Mouse (Mus musculus) liver, postnatal 0 days (tissue): Measurements from ENCODE around the gene Trmt44. TPM values are rescaled to one million over a fixed set of nuclear protein-coding genes. Genes with fewer than 3 reads are reported as not detected.

ENCODE experiments used
- ATAC-seq: fragments of 200-750 bp; cut with Nextera tagmentation; 2 replicates; pipeline ENCODE4 v1.8.0; 2017; ENCODE audit warnings: mild to moderate bottlenecking, moderate library complexity
- DNase-seq: peaks from one replicate; pipeline ENCODE4 v3.0.0-alpha.2; 2016
- H3K27ac ChIP-seq: fragments of 300-500 bp; sonication (generic); 2 replicates; pipeline ENCODE4 v1.5.1; 2014; ENCODE audit warnings: antibody characterized with exemption, moderate library complexity, mild to moderate bottlenecking, low read depth
- H3K27me3 ChIP-seq: fragments of 300-500 bp; sonication (generic); 2 replicates; pipeline ENCODE4 v1.6.1; 2014; ENCODE audit warnings: low read length, control low read depth, mixed read lengths; ENCODE audit not compliant: insufficient read depth
- H3K36me3 ChIP-seq: fragments of 300-500 bp; sonication (generic); replicated peaks from 2 replicates; pipeline ENCODE4 v1.6.1; 2014; ENCODE audit warnings: mild to moderate bottlenecking, control low read depth, low read length, moderate library complexity, mixed read lengths; ENCODE audit not compliant: insufficient read depth
- H3K4me1 ChIP-seq: fragments of 300-500 bp; sonication (generic); 2 replicates; pipeline ENCODE4 v1.6.1; 2014; ENCODE audit warnings: antibody characterized with exemption, mild to moderate bottlenecking, control low read depth; ENCODE audit not compliant: insufficient read depth
- H3K4me2 ChIP-seq: fragments of 300-500 bp; sonication (generic); 2 replicates; pipeline ENCODE4 v1.6.1; 2014; ENCODE audit warnings: low read depth, mild to moderate bottlenecking, low read length, moderate library complexity, mixed read lengths
- H3K4me3 ChIP-seq: fragments of 300-500 bp; sonication (generic); 2 replicates; pipeline ENCODE4 v1.5.1; 2014; ENCODE audit warnings: low read depth, low read length
- H3K9ac ChIP-seq: fragments of 300-500 bp; sonication (generic); replicated peaks from 2 replicates; pipeline ENCODE4 v1.6.1; 2014; ENCODE audit warnings: mild to moderate bottlenecking, moderate library complexity
- H3K9me3 ChIP-seq: fragments of 300-500 bp; sonication (generic); 2 replicates; pipeline ENCODE4 v1.6.1; 2016; ENCODE audit warnings: mild to moderate bottlenecking, control low read depth, low read length, mixed read lengths
- CTCF ChIP-seq: sonication (generic); IDR thresholded peaks from 2 replicates; pipeline ENCODE4 v1.5.1; 2016; ENCODE audit warnings: antibody characterized with exemption, low read depth
- EP300 ChIP-seq: IDR thresholded peaks from 2 replicates; pipeline ENCODE4 v1.6.1; 2016; ENCODE audit warnings: antibody characterized with exemption, low read depth, mild to moderate bottlenecking
- WGBS: fragments of 180-500 bp; shearing (Covaris S2); extraction: QIAGEN DNeasy Blood & Tissue Kit; methylation state at CpG from one replicate; pipeline ENCODE4 v1.1.7; 2014; ENCODE audit not compliant: insufficient replicate concordance; 5-methylcytosine and 5-hydroxymethylcytosine counted together
- polyA plus RNA-seq: library from polyadenylated mRNA; unstranded; fragments of >200 nt; fragmentation: Nextera tagmentation; extraction: Ambion mirVana; gene quantifications from 2 replicates; pipeline ENCODE4 v1.2.1, GENCODE M21; 2015

Gene Trmt44
- polyA plus RNA-seq, 1 experiment from 2014 or later, result 1.7 TPM

DNA sequence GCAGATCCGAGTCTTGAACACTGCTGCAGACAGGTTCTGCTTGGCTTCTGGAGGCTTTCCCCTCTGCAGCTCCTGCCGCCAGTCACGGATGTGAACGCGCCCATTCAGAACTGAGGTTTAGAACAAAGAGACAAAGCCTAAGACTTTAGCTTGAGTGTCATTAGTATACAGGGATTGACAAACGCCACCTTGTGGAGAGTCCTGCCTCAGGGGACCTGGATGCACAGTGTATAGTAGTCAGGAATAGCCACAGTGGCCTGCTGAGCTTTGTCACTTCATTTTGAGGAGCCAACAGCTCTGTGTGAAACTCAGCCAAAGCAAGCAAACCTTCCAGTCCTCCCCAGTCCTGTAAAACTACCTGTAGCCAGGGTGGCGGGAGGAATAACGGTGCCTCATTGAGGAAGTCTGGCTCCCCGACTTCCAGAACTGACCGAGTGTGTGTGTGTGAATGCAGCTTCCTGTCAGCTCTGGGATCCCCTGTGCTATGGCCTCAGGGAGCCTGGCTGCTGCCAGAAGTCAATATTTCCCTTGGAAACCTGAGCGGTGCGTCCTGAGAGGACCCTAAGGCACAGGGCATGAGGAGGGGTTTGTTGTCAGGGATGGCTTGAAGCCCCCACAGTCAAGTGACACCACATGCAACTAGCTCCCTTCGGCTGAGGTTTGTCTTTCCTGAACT lies 16.8 kb downstream of the Trmt44 start:
- no peak for DNase-seq
- H3K4me2 ChIP-seq, result no peak overlapping the region

DNA sequence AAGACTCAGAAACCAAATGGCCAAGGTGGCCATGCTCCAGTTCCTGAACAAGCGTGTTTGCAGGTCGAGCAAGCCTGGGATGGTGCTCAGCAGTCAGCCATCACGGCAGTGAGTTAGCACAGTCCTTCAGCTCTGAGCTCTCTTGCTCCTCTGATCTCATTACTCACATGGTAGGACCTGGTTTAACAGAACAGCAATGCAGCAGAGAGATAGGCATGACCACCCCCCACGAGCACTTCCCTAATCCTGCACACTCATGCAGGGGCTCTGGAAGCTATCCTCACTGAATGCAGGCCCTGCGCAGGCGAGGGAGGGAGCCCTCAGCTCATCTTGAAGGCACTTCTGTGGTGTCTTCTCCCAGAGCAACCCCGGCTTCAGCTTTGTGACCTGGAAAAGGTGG lies 18.5 kb downstream of the Trmt44 start:
- H3K27ac ChIP-seq, result no peak overlapping the region
- DNase-seq (no peak), ATAC-seq (no peak)
- H3K4me2 ChIP-seq, result no peak overlapping the region
- no peaks in the 10 kb centered on the region for H3K27me3 ChIP-seq
- H3K9ac ChIP-seq, result no peak overlapping the region
- H3K4me1 ChIP-seq, result no peaks in the 10 kb centered on the region
- no peaks in the 10 kb centered on the region for H3K9me3 ChIP-seq
- TF ChIP-seq EP300 (no peak), CTCF (no peak)
- 82% methylated on average over 7 of the region's 7 CpGs for WGBS
- H3K36me3 ChIP-seq, result peaks cover 23% of the 10 kb centered on the region
- no peak overlapping the region for H3K4me3 ChIP-seq

More for the DNA sequence above, 16.8 kb downstream of the Trmt44 start:
- Histone ChIP-seq H3K9me3 (no peaks in the 10 kb centered on the region), H3K27ac (no peak overlapping the region), H3K9ac (no peak overlapping the region), H3K4me3 (no peak overlapping the region), H3K4me1 (no peaks in the 10 kb centered on the region), H3K36me3 (peaks cover 38% of the 10 kb centered on the region), H3K27me3 (no peaks in the 10 kb centered on the region)
- ATAC-seq, result no peak
- 76% methylated on average over 13 of the region's 13 CpGs for WGBS
- TF ChIP-seq CTCF (peak; percentile 47), EP300 (no peak)

DNA sequence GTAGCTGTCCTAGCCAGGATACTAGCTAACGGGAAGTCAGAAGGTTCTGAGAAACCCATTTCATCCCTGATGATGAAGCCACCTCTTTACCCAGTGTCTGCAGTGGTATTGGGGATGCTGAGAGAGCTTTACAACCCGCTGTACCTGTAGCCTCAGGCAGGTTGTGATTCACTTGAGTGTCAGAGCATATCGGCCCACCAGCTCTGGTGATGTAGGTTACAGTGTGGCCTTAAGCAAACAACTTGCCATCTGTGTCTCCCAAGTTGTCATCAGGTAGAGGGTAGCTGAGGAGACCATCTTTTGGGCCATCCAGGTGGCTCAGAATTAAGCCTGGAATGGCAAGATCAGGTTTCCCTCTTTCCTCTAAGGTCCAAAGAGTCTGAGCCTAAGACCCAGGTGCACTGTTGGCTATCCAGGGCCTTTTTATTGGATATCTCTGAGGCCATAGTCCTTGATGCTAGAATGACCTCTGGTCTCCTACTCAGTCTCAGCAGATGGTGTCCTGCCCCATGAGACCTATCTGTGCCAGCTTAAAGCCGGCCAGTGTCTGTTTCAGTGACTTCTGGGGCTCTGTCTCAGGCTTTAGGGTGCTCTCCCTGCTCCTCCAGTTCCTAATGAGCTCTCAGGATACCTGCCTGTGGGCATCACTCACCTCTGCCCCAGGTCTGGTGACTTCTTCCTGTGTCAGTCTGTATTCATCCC lies 21.9 kb downstream of the Trmt44 start:
- Histone ChIP-seq H3K4me3 (no peak overlapping the region), H3K9me3 (no peaks in the 10 kb centered on the region), H3K36me3 (peaks cover 11% of the 10 kb centered on the region; the same call in 1 of the 2 replicates), H3K4me2 (no peak overlapping the region), H3K9ac (no peak overlapping the region), H3K27me3 (no peaks in the 10 kb centered on the region), H3K27ac (no peak overlapping the region), H3K4me1 (no peaks in the 10 kb centered on the region)
- TF ChIP-seq CTCF (no peak), EP300 (no peak)
- 67% methylated on average over 4 of the region's 4 CpGs for WGBS
- no peak for ATAC-seq
- DNase-seq, result no peak

DNA sequence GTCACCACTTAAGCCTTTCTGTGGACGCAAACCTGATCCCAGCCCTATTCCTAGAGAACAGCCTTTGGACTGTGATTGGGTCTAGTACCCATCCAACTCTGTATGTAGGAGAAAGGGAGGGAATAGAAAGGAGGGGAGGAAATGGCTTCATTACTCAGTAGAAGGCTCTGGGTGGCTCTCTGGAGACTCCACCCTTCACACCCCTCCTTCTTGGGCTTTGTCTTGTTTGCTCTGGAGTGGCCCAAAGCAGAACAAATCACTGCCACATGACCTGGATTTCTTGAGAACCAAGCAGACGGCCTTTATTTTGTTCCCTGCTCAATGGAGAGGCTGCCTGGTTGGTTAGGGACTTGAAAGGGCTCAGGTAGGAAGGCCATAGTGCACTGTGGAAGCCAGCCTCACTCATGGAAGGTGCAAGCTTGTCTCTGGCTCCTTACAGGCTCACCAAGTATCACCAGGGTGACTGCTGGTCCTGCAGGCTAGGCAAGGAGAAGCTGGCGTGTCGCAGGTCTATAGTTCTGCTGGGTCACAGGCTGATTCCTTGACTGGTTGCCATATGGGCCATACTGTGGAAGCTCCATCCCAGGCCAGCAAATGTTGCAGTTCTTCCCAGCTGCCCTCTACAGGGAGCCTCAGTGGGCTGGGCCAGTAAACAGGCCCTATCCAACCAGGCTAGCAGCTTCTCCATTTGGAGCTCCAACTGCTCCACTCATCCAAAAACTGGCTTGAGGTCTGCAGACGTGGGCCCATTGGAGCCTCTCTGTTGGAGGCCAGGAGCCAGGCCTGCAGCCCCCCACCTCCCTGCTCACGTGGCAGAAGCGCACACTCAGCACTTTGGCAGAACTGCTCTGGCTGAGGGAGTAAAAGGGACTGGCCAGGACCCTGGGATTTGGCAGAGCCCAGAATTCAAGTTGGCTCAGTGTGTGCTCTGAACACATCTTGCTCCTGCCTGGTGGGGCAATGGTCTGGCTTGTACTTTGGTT lies 22.7 kb downstream of the Trmt44 start:
- Histone ChIP-seq H3K36me3 (0 out of 2 replicates have a peak, but pooled peaks cover 5% of the 10 kb centered on the region), H3K27me3 (no peaks in the 10 kb centered on the region), H3K9ac (no peak overlapping the region), H3K4me1 (no peaks in the 10 kb centered on the region), H3K4me2 (no peak overlapping the region), H3K9me3 (no peaks in the 10 kb centered on the region), H3K27ac (no peak overlapping the region), H3K4me3 (no peak overlapping the region)
- DNase-seq (peak; percentile 12), ATAC-seq (no peak)
- WGBS, result 45% methylated on average over 7 of the region's 7 CpGs
- TF ChIP-seq CTCF (no peak), EP300 (no peak)

DNA sequence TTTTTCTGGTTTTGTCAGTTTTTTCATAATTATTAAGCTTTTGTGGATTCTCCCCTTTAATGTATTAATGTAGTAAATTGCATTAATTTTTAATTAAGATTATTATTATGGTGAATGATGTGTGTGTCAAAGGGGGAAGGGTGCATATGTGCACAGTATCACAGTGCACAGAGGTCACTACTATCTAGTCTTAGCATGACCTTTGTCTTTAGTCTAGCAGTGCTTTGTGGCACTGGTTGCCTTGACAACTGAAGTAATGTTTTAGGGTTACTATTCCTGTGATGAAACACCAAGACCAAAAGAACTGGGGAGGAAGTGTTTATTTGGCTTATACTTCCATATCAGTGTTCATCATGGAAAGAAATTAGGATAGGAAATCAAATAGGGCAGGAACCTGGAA lies 28.7 kb downstream of the Trmt44 start:
- Histone ChIP-seq H3K4me3 (no peak overlapping the region), H3K9me3 (no peaks in the 10 kb centered on the region), H3K27me3 (no peaks in the 10 kb centered on the region), H3K36me3 (no peaks in the 10 kb centered on the region), H3K27ac (no peak overlapping the region), H3K9ac (no peak overlapping the region), H3K4me1 (no peaks in the 10 kb centered on the region), H3K4me2 (no peak overlapping the region)
- peak; percentile 56; the same call in 1 of the 2 replicates for ATAC-seq
- no peak for TF ChIP-seq CTCF
- TF ChIP-seq EP300, result no peak
- DNase-seq, result no peak
